Mouse (Mus musculus) T-helper 2 cell (primary cell): Measurements from ENCODE around the gene Luc7l3.
"Not testable (repeated sequence)": the region's sequence is repeated elsewhere in the genome, so short reads cannot be mapped to it uniquely, and the experiment has no call there.

Experiments
- in situ Hi-C: fragments of 300-600 bp; cut with MboI, MseI; formaldehyde crosslinking; loops from one replicate; pipeline ENCODE4 v1.15.1; 2025; ENCODE audit warnings: high pct_unique_total_duplicates

The Luc7l3 gene

GRCm38 (mm10) chr11:94312733-94313132, 9.1 kb downstream of the Luc7l3 start:
- in situ Hi-C loops, result no loop called here

DNA sequence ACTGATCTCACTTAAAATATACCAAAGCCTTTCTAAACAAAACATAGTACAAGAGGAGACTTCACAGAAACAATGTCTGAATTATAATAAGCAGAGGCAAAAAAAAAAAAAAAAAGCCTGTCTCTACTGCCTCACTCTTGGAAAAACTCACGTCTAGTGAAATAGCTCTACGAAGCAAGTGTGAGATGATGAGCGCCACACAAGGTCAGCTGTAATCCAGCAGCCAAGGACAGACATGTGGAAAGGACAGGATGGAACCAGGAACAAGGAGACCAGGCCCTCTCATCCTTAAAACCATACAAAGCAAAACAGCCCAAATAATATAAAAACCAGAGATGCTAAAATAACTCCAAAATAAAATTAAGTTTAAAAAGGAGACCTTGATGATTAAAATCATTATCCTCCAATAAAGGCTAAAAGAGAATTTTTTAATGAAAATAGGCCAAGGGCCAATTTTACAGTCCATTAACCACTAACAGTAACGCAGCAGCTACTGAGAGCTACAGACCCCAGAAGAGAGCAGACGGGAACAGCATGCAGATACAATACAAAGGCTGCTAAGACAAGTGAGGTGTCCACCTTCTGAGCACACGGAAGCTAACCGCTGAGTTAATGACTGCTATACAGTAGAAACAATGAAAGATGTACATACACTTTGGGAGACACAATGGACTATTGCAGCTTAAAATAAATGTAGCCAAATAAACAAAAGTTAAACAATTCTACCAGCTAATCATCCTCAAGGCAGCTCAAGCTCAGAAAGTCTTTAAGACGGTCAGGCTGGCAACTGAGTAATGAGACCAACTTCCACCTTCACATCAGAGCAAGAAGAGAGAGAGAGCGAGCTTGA, 26.6 kb downstream of the Luc7l3 start:
- in situ Hi-C loops, result no loop called here

GRCm38 (mm10) chr11:94290062-94290740, 31.6 kb downstream of the Luc7l3 start:
- in situ Hi-C loops, result no loop called here

- in situ Hi-C loops, result no loop called here
These were observed 34.7 kb downstream of the Luc7l3 start for GRCm38 (mm10) chr11:94287105-94287504.

DNA sequence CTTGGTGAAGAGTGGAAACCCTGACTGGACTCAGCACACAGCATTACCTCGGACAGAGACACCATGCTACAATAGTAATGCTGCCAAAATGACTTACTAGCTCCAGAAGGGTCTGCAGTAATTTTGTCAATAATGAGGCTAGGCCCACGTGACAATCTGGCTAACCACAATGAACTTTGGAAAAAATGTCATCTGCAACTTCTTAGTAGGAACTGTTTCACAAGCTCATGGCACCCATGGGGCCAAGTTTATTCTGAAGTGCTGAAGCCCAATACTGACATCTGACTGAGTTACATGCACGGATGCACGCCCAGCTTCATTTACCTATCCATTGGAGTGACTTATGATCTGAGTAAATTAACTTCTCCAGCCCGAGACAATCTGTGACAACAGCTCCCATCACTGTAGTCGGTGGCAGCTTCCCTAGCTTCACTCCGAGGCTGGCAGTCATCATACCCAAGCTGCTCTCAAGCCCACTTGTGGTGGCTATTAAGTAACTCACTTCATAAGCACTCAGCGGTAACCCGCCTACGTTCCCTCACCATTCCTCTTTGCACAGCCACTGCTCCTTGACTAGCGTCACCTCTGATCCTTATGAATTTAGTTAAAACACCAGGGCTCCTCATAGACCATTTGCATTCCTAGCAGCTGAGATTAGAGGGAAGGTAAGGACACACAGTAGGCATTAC, 35.8 kb downstream of the Luc7l3 start:
- in situ Hi-C loops, result no loop called here

- in situ Hi-C loops, result no loop called here
These were observed 38.2 kb downstream of the Luc7l3 start for GRCm38 (mm10) chr11:94283536-94284099.

GRCm38 (mm10) chr11:94282291-94282690, 39.5 kb downstream of the Luc7l3 start:
- in situ Hi-C loops, result no loop called here

DNA sequence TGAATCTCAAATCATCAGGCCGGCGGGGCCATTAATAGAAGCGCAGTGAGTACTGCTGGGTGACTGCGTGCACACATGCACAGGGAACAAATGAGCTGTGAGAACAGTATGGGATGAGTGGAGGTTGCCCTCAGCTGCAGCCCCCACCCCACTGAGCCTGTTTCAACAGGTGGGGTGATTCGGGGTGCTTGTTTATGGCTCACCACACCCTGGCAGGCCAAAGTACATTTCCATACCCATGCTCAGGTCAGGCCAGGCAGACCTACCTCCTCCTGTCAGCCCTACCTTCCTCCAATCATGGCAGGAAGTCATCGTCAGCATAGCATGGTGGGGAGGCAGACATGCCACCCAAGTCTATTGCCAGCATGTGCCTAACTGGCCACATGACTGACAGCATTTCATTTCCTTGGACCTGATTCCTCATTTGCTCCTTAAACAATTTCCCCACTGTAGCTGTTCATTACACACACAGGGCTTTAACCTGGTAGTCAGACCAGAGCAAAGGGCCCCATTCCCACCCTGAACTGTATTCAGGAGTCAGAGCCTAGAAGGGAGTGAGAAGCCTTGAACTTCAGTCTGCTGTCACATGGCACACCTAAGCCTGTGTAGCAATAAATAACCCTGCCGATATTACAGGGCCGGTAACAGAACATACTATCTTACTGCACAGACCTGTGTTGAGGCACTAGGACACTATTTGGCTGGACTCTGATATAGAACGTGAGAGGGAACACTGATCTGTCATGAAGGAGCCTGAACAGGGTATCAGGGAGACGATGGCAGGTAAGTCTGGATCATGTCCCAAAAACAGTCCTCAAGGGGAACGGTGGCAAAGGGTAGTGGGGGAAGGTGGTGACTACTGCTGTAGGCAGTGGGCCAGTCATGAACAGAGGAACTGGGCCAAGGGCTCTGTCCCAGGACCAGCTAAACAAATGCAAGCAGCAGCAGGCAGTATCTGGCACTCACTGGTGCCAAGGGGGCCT, 40.3 kb downstream of the Luc7l3 start, which contains the start of gene Gm21885:
Gene Gm21885 (plus strand): TSS at position 675 of the 983 bp plus-strand sequence.
- in situ Hi-C loops, result no loop called here

DNA sequence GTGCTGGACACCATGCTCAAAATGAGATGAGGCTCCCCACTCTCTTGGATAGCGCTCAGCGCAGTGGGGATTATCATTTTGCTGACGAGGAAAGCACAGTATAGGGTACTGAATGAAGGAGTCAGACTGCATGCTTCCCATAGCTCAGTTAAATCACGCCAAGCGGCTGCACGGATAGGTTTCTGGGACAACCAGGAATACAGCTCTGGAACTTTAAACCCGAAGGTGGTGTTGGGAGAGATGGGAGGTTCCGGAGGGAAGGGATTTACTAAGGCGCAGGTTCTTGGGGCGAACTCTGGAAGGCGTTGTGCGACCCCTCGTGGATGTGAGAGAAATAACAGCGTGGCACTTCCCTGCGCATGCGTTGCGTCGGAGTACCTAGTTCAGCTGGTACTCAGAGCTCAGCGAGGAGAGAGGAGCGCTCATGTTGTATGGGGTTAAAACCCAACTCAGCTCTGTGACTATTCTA, 44.9 kb downstream of the Luc7l3 start:
- in situ Hi-C loops, result no loop called here

GRCm38 (mm10) chr11:94275686-94276085, 46.1 kb downstream of the Luc7l3 start:
- in situ Hi-C loops, result no loop called here

- in situ Hi-C loops, result no loop called here
These were observed 46.6 kb downstream of the Luc7l3 start for GRCm38 (mm10) chr11:94275226-94275625.

DNA sequence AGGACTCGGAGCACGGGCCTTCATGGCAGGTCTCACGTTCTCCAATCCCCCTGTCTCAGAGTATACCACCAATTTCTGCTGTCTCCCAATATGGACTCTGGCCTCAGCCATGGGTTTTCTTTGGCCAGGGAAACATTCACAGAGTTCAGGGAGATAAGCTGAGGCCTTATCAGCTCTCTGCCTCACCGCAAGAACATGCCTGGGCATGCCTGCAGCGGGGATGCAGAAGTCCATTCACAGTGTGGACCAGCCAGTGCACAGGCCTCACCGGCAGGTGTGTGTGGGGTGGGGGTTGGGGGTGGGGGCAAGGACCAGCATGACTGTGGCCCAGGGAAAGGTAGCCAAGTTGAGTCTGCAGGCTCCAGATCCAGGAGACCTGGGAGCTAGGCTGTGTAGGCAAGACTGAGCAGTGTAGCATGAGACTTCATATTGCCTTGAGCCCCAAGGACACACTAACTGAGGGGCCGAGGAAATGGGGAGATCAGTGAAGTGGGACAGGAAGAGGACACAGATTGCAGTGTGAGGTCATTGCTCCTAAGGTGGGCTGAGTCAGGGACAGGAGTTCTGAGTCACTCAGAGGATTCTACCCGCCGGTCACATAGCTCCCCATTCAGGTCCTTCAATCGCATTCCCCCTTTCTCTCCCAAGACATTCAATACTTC, 47.5 kb downstream of the Luc7l3 start:
- in situ Hi-C loops, result loop anchor here (5.0 kb wide), 1 partner anchor 37 kb away; no protein-coding TSS in a partner anchor

DNA sequence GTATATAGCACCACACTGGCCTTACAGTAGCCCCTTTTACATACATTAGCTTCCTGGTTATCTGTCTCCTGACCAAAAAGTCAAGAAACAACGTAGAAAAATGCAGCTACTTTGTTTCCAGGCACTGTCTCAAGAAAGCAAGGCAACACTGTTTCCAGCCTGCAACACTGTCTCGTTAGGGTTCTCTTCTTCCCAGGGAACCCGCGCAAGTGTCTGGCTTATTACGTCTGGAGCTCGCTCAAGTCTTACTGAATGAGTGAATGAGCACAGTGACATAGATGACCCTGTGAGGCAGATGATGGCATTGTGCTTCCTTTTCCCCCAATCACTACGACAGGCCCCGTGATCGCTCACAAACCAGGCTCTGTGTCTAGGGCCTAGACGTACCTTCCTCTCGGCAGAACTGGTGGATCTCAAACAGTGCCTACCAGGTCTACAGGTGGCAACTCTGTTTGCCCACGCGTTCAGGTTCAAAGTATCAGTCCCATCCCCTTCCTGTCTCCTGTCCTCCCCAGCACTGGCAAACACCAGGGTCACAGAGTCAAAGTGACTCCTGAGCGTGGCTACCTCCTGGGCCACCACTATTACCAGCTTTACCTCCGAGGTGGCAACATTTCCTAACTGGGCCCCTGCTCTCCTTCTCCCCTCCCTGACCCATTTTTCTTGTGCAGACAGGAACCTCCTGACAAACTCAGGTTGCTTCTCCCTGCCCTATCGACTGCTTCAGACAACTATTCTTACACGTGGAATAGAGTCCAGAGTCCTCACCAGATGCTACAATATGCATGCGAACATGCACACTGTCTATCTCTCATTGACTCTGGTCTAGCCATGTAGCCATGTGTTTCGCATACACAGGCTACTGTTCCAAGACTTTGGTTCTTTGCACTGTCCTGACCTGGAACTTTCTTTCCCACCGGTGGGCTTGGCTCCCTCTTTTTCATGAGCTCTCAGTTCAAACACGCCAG, 48.5 kb downstream of the Luc7l3 start:
- in situ Hi-C loops, result loop anchor here (5.0 kb wide), 1 partner anchor 36 kb away; no protein-coding TSS in a partner anchor

DNA sequence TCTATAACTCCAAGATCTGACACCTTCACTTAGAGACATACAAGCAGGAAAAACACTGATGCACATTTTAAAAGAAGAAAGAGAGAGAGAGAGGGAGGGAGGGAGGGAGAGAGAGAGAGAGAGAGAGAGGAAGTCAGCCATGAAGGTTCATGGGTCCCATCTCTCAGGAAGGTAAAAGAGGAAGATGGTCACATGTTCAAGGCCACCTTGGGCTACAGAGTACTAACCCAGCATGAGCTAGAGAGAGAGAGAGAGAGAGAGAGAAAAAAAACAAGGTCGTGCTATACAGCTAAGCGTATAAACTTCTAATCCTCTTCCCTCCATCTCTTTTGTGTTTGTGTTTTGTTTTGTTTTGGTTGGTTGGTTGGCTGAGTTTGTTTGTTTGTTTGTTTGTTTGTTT, 50.8 kb downstream of the Luc7l3 start:
- in situ Hi-C loops, result loop anchor here (5.0 kb wide), 1 partner anchor 34 kb away; no protein-coding TSS in a partner anchor

DNA sequence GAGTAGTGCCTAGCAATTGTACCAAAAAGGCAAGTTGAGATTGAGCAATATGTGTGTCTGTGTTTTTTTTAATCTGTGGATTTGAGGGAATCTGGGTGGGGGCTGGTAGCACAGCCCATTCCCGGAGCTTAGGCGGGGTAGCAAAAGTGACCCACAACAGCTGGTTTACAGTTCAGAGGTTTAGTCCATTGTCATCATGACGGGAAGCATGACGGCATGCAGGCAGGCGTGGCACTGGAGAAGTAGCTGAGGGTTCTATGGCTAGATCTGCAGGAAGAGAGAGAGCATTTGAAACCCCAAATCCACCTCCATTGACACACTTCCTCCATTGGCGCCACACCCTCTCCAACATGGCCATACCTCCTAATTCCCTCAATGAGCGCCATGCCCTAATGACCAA, 51.9 kb downstream of the Luc7l3 start:
- in situ Hi-C loops, result loop anchor here (5.0 kb wide), 1 partner anchor 33 kb away; no protein-coding TSS in a partner anchor

GRCm38 (mm10) chr11:94268761-94269160, 53.0 kb downstream of the Luc7l3 start:
- in situ Hi-C loops, result no loop called here

- in situ Hi-C loops, result not testable (repeated sequence)
These were observed 55.6 kb downstream of the Luc7l3 start for GRCm38 (mm10) chr11:94266155-94266554.

DNA sequence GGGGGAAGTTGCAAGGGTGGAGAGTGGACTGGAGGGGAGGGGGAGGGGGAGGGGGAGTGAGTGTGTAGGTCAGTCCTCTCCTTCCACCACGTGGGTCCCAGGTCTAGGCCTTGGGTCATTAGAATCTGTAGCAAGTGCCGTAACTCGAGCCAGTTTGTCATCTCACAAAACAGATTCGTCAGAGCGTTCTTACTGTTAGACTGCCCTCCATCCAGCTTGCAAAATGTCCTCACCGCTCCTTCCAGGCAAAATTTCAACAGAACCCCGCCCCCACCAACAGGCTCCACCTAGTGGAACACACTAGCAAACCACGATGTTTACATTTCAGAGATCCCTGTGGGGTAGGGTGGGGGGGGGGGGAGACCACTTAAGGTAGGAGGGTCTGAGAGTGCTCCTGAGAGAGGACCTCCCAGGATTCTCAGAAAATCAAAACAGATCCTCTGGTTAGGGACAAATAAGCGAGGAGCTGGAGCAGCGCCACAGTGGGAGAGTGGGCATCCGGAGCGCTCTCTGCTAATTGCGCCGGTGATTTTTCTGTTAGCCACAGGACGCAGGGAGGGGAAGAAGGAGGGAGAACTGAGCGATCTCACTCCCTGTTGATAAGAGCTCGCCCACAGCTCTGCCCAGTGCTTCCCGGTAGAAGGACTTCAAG, 56.5 kb downstream of the Luc7l3 start:
- in situ Hi-C loops, result no loop called here
